Mouse (Mus musculus) gonadal fat pad, adult 2 months (tissue): ENCODE measurements around the gene Tmc1. TPM values are rescaled to one million over a fixed set of nuclear protein-coding genes. Genes with fewer than 3 reads are reported as not detected.
A peak's percentile ranks its signal among the peaks of the same experiment; 100 is the strongest.

Experiments
- DNase-seq: peaks from one replicate; pipeline ENCODE4 v3.0.0-alpha.2; 2012; ENCODE audit warnings: low read depth
- polyA plus RNA-seq: library from polyadenylated mRNA; depleted of rRNA; stranded (reverse); fragments of >200 nt; gene quantifications from 2 replicates; pipeline ENCODE4 v1.2.3, GENCODE M21; 2012; rRNA removed

Gene Tmc1
- polyA plus RNA-seq, 1 experiment: 0.12 TPM

GRCm38 (mm10) chr19:20797558-20798101, 156.4 kb downstream of the Tmc1 start:
- peak; percentile 26 for DNase-seq

- no peak for DNase-seq
Measured at GRCm38 (mm10) chr19:20796001-20796400, 158.0 kb downstream of the Tmc1 start.

- no peak for DNase-seq
Measured at GRCm38 (mm10) chr19:20794999-20795398, 159.0 kb downstream of the Tmc1 start.

- no peak for DNase-seq
Measured at GRCm38 (mm10) chr19:20792811-20793210, 161.2 kb downstream of the Tmc1 start.

GRCm38 (mm10) chr19:20787289-20787688, 166.7 kb downstream of the Tmc1 start:
- no peak for DNase-seq

- DNase-seq: no peak
Measured at GRCm38 (mm10) chr19:20775681-20776080, 178.3 kb downstream of the Tmc1 start.

- DNase-seq: no peak
Measured at GRCm38 (mm10) chr19:20773941-20774340, 180.1 kb downstream of the Tmc1 start.

- DNase-seq: no peak
Measured at GRCm38 (mm10) chr19:20764214-20764613, 189.8 kb downstream of the Tmc1 start.

- no peak for DNase-seq
Measured at GRCm38 (mm10) chr19:20761675-20762426, 192.2 kb downstream of the Tmc1 start.

- DNase-seq: no peak
Measured at GRCm38 (mm10) chr19:20761119-20761518, 192.9 kb downstream of the Tmc1 start.

- no peak for DNase-seq
Measured at GRCm38 (mm10) chr19:20744630-20745029, 209.4 kb downstream of the Tmc1 start.

Other genes with a start within 250 kb of the Tmc1 start
- gene Aldh1a7, start 226.6 kb downstream of the Tmc1 start, polyA plus RNA-seq: 92.6 and 103 TPM in 2 replicates